Mouse (Mus musculus) neural tube, embryonic 14.5 days (tissue): ENCODE results near the gene Gprin1. TPM values are rescaled to one million over a fixed set of nuclear protein-coding genes. Genes with fewer than 3 reads are reported as not detected.

ENCODE experiments used
- ATAC-seq: fragments of 200-750 bp; cut with Nextera tagmentation; 2 replicates; pipeline ENCODE4 v1.8.0; 2017; ENCODE audit warnings: low read depth, mild to moderate bottlenecking, moderate TSS enrichment, moderate library complexity
- H3K27ac ChIP-seq: fragments of 300-500 bp; sonication (generic); 2 replicates; pipeline ENCODE4 v1.5.1; 2014; ENCODE audit warnings: low read depth, mild to moderate bottlenecking, control low read depth, low read length, moderate library complexity, mixed read lengths
- H3K27me3 ChIP-seq: fragments of 300-500 bp; sonication (generic); 2 replicates; pipeline ENCODE4 v1.6.1; 2014; ENCODE audit warnings: low read length; ENCODE audit not compliant: control insufficient read depth, insufficient read depth
- H3K36me3 ChIP-seq: fragments of 300-500 bp; sonication (generic); 2 replicates; pipeline ENCODE4 v1.6.1; 2014; ENCODE audit warnings: low read length, mixed read lengths; ENCODE audit not compliant: control insufficient read depth, insufficient read depth
- H3K4me1 ChIP-seq: fragments of 300-500 bp; sonication (generic); 2 replicates; pipeline ENCODE4 v1.6.1; 2014; ENCODE audit warnings: low read length; ENCODE audit not compliant: control insufficient read depth, insufficient read depth
- H3K4me2 ChIP-seq: fragments of 300-500 bp; sonication (generic); 2 replicates; pipeline ENCODE4 v1.6.1; 2014; ENCODE audit warnings: mild to moderate bottlenecking, low read depth, low read length, control low read depth
- H3K4me3 ChIP-seq: fragments of 300-500 bp; sonication (generic); 2 replicates; pipeline ENCODE4 v1.5.1; 2014; ENCODE audit warnings: low read depth, low read length, control low read depth, mixed read lengths
- H3K9ac ChIP-seq: fragments of 300-500 bp; sonication (generic); replicated peaks from 2 replicates; pipeline ENCODE4 v1.6.1; 2014; ENCODE audit warnings: low read depth, mild to moderate bottlenecking, control low read depth, low read length, mixed read lengths
- H3K9me3 ChIP-seq: fragments of 300-500 bp; sonication (generic); 2 replicates; pipeline ENCODE4 v1.6.1; 2016; ENCODE audit warnings: low read length; ENCODE audit not compliant: control insufficient read depth
- WGBS: fragments of 180-500 bp; shearing (Covaris S2); extraction: QIAGEN DNeasy Blood & Tissue Kit; methylation state at CpG from one replicate; pipeline ENCODE4 v1.1.7; 2014; 5-methylcytosine and 5-hydroxymethylcytosine counted together
- polyA plus RNA-seq: library from polyadenylated mRNA; unstranded; fragments of >200 nt; fragmentation: Nextera tagmentation; extraction: Ambion mirVana; gene quantifications from 2 replicates; pipeline ENCODE4 v1.2.1, GENCODE M21; 2014

Gene Gprin1
- polyA plus RNA-seq, 1 experiment from 2014 or later, result 19.6 TPM

- Histone ChIP-seq H3K27ac (peak overlapping the region; percentile 92), H3K4me3 (peak overlapping the region; percentile 62), H3K27me3 (no peaks in the 10 kb centered on the region), H3K9ac (peak overlapping the region; percentile 90), H3K4me1 (peaks cover 30% of the 10 kb centered on the region), H3K9me3 (no peaks in the 10 kb centered on the region), H3K36me3 (no peaks in the 10 kb centered on the region), H3K4me2 (peak overlapping the region; percentile 75)
- 34% methylated on average over 10 of the region's 10 CpGs for WGBS
- ATAC-seq, result peak; percentile 29
Measured at GRCm38 (mm10) chr13:54748721-54749060, 983 bp downstream of the Gprin1 start.

DNA sequence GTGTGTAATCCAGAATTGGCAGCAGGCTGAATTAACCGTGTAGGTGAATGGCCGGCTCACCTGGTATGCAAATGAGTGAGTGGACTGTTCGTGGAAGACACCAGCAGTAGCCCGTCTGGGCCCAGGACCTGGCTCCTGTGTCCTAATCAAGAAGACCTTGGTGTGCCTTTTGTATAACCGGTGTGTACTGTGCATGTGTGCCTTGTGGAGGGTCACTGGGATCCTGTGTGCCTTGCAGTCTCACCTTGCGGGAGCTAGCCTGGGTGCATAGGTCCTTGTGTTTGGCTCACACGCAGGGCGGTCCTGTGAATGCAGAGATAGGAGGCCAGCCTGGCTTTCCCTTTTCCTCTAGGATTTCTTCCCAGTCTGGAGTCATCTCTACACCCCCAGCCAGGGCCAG is 1.5 kb downstream of the Gprin1 start:
- H3K27ac ChIP-seq, result no peak overlapping the region; the same call in 1 of the 2 replicates

DNA sequence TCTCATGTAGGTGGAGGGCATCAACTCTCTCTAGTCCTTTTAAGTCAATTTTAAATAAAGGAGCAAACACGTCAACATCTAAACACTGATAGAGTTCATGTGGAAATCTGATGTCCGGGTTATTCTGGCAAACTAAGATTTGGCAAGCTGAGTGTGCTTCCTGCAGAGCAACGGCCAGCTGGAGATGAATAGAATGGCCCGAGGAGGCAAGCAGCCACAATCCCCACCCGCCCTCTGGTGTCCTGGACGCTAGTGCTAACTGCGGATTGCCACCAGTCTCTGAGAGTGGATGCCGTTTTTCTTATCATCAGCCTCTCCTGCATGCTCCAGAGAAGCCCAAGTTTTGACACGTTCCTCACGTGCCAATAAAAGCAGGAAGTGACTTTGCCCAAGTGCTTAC is 2.8 kb downstream of the Gprin1 start:
- Histone ChIP-seq H3K4me1 (peaks cover 30% of the 10 kb centered on the region), H3K27ac (no peak overlapping the region)

More for the DNA sequence above, 1.5 kb downstream of the Gprin1 start:
- Histone ChIP-seq H3K9ac (peak overlapping the region; percentile 90), H3K27me3 (no peaks in the 10 kb centered on the region), H3K4me2 (peak overlapping the region; percentile 75), H3K9me3 (no peaks in the 10 kb centered on the region), H3K36me3 (no peaks in the 10 kb centered on the region), H3K4me1 (peaks cover 30% of the 10 kb centered on the region), H3K4me3 (peak overlapping the region; percentile 62)
- ATAC-seq, result no peak
- 83% methylated on average over 8 of the region's 8 CpGs for WGBS

DNA sequence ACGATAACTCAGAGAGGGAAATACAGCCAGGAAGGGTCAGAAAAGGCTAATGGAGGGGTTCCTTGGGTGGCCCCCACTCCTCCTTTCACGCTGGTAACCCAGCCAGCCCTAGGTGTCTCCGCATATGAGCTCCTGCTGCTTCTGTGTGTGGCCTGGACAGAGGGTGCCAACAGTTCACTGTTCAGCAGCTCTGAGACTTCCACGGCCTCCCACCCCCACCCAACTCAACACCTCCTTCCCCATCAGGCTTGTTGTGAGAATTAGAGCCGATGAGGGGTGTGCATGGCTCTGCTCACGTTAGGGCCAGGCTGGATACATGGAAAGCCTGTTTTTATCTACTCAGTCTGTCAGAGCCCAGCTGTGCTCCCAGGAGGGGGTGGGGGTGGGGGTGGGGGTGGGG is 3.6 kb downstream of the Gprin1 start:
- Histone ChIP-seq H3K36me3 (no peaks in the 10 kb centered on the region), H3K9me3 (no peaks in the 10 kb centered on the region), H3K9ac (no peak overlapping the region), H3K4me1 (peaks cover 30% of the 10 kb centered on the region), H3K4me3 (no peak overlapping the region), H3K27me3 (no peaks in the 10 kb centered on the region), H3K4me2 (peak overlapping the region; percentile 14; the same call in 1 of the 2 replicates), H3K27ac (no peak overlapping the region)
- 44% methylated on average over 6 of the region's 6 CpGs for WGBS
- ATAC-seq, result no peak

More for the DNA sequence above, 2.8 kb downstream of the Gprin1 start:
- no peak overlapping the region for H3K4me3 ChIP-seq
- WGBS, result 37% methylated on average over 10 of the region's 10 CpGs
- no peaks in the 10 kb centered on the region for H3K36me3 ChIP-seq
- H3K9me3 ChIP-seq, result no peaks in the 10 kb centered on the region
- H3K9ac ChIP-seq, result no peak overlapping the region
- no peak for ATAC-seq
- H3K4me2 ChIP-seq, result peak overlapping the region; percentile 75
- no peaks in the 10 kb centered on the region for H3K27me3 ChIP-seq

- Histone ChIP-seq H3K4me3 (peak overlapping the region; percentile 5; the same call in 1 of the 2 replicates), H3K9ac (no peak overlapping the region), H3K36me3 (peaks cover 40% of the 10 kb centered on the region), H3K4me1 (peaks cover 6% of the 10 kb centered on the region; the same call in 1 of the 2 replicates), H3K4me2 (peak overlapping the region; percentile 39), H3K9me3 (no peaks in the 10 kb centered on the region), H3K27ac (no peak overlapping the region), H3K27me3 (peaks cover 11% of the 10 kb centered on the region)
- ATAC-seq, result no peak
- WGBS, result 6% methylated on average over 33 of the region's 34 CpGs
Measured at GRCm38 (mm10) chr13:54738213-54738601, 11.5 kb downstream of the Gprin1 start.

DNA sequence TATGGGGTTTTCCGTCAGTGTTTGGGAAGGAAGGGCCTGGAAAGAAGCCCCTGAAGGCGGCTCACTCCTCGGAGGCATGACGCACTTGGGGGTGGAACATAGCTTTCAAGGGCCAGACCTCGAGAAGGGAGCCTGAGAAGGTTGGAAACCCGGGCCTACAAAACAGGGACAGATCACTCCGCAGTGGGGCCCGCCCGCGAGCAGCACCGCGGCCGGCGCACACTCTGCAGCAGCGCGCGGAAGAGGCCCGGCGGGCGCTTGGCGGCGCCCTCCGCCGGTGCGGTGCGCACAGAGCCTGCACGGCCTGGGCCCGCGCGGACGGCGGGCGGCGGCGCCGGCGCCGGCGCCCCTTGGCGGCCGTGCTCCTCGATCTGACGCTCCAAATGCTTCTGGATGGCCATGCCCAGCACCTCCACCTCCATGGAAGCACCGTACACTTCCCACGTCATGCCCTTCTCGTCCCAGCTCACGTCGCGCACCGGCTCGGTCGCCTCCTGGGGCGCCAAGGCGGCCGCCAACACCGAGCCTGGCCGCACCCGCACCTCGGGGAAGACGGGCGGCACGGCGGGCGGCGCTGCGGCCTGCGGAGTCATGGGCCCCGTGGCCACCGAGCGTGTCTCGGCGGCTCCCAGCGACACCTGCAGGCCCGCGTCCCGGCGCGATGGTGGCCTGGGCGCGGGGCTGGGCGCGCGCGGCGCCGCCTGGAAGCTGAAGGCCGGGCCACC is 12.0 kb downstream of the Gprin1 start:
- peak; percentile 52; the same call in 1 of the 2 replicates for ATAC-seq

GRCm38 (mm10) chr13:54736931-54737330 is 12.7 kb downstream of the Gprin1 start:
- peaks cover 11% of the 10 kb centered on the region for H3K27me3 ChIP-seq
- H3K36me3 ChIP-seq, result peaks cover 40% of the 10 kb centered on the region
- ATAC-seq, result no peak

More for the DNA sequence above, 12.0 kb downstream of the Gprin1 start:
- peaks cover 11% of the 10 kb centered on the region for H3K27me3 ChIP-seq
- peaks cover 6% of the 10 kb centered on the region; the same call in 1 of the 2 replicates for H3K4me1 ChIP-seq
- no peak overlapping the region for H3K9ac ChIP-seq
- H3K4me2 ChIP-seq, result peak overlapping the region; percentile 39
- H3K9me3 ChIP-seq, result no peaks in the 10 kb centered on the region
- H3K36me3 ChIP-seq, result peaks cover 40% of the 10 kb centered on the region
- 2% methylated on average over 71 of the region's 87 CpGs for WGBS
- H3K27ac ChIP-seq, result no peak overlapping the region
- H3K4me3 ChIP-seq, result peak overlapping the region; percentile 5; the same call in 1 of the 2 replicates

GRCm38 (mm10) chr13:54726131-54726530 is 23.5 kb downstream of the Gprin1 start:
- Histone ChIP-seq H3K36me3 (no peaks in the 10 kb centered on the region), H3K4me2 (no peak overlapping the region), H3K27ac (no peak overlapping the region), H3K9ac (no peak overlapping the region), H3K4me1 (no peaks in the 10 kb centered on the region), H3K9me3 (no peaks in the 10 kb centered on the region), H3K4me3 (no peak overlapping the region), H3K27me3 (no peaks in the 10 kb centered on the region)
- WGBS, result 59% methylated on average over 11 of the region's 11 CpGs
- no peak for ATAC-seq

More at GRCm38 (mm10) chr13:54736931-54737330, 12.7 kb downstream of the Gprin1 start:
- Histone ChIP-seq H3K4me1 (peaks cover 6% of the 10 kb centered on the region; the same call in 1 of the 2 replicates), H3K4me2 (no peak overlapping the region), H3K4me3 (no peak overlapping the region), H3K27ac (no peak overlapping the region), H3K9ac (no peak overlapping the region), H3K9me3 (no peaks in the 10 kb centered on the region)
- 34% methylated on average over 3 of the region's 3 CpGs for WGBS

GRCm38 (mm10) chr13:54723143-54723542 is 26.5 kb downstream of the Gprin1 start:
- Histone ChIP-seq H3K4me3 (no peak overlapping the region), H3K9me3 (no peaks in the 10 kb centered on the region), H3K27me3 (no peaks in the 10 kb centered on the region), H3K9ac (no peak overlapping the region), H3K4me2 (no peak overlapping the region), H3K27ac (no peak overlapping the region), H3K4me1 (no peaks in the 10 kb centered on the region), H3K36me3 (no peaks in the 10 kb centered on the region)
- WGBS, result 93% methylated on average over 3 of the region's 3 CpGs
- no peak for ATAC-seq
